Mouse (Mus musculus) liver, embryonic 13.5 days (tissue): ENCODE measurements at regions not wholly inside any gene's neighbourhood (a gene's known extent, or its start where the extent isn't known, plus 50 kb on each side); places are given as distances from the start of the nearest gene placed in this dataset.

ENCODE experiments used
- ATAC-seq: fragments of 200-750 bp; cut with Nextera tagmentation; 2 replicates; pipeline ENCODE4 v1.8.0; 2017; ENCODE audit warnings: low read depth, mild to moderate bottlenecking, moderate number of reproducible peaks, moderate library complexity
- DNase-seq: peaks from one replicate; pipeline ENCODE4 v3.0.0; 2022
- H3K27ac ChIP-seq: fragments of 300-500 bp; sonication (generic); 2 replicates; pipeline ENCODE4 v1.5.1; 2015; ENCODE audit warnings: moderate library complexity, mild to moderate bottlenecking, inconsistent platforms
- H3K27me3 ChIP-seq: fragments of 300-500 bp; sonication (generic); 2 replicates; pipeline ENCODE4 v1.6.1; 2015; ENCODE audit warnings: mild to moderate bottlenecking, inconsistent platforms
- H3K36me3 ChIP-seq: fragments of 300-500 bp; sonication (generic); 2 replicates; pipeline ENCODE4 v1.6.1; 2015; ENCODE audit warnings: mild to moderate bottlenecking, inconsistent platforms
- H3K4me1 ChIP-seq: fragments of 300-500 bp; sonication (generic); replicated peaks from 2 replicates; pipeline ENCODE4 v1.6.1; 2015; ENCODE audit warnings: inconsistent platforms
- H3K4me2 ChIP-seq: fragments of 300-500 bp; sonication (generic); 2 replicates; pipeline ENCODE4 v1.6.1; 2015; ENCODE audit warnings: inconsistent platforms, mild to moderate bottlenecking, moderate library complexity
- H3K4me3 ChIP-seq: fragments of 300-500 bp; sonication (generic); replicated peaks from 2 replicates; pipeline ENCODE4 v1.5.1; 2015; ENCODE audit warnings: mild to moderate bottlenecking, inconsistent platforms
- H3K9ac ChIP-seq: fragments of 300-500 bp; sonication (generic); 2 replicates; pipeline ENCODE4 v1.6.1; 2015; ENCODE audit warnings: mild to moderate bottlenecking, inconsistent platforms
- H3K9me3 ChIP-seq: fragments of 300-500 bp; sonication (generic); replicated peaks from 2 replicates; pipeline ENCODE4 v1.6.1; 2016; ENCODE audit warnings: inconsistent platforms
- WGBS: fragments of 180-500 bp; shearing (Covaris S2); methylation state at CpG from one replicate; pipeline ENCODE4 v1.1.7; 2015; ENCODE audit not compliant: insufficient replicate concordance; 5-methylcytosine and 5-hydroxymethylcytosine counted together

- H3K4me2 ChIP-seq: no peak overlapping the region
Observed at GRCm38 (mm10) chr9:41377701-41378626, 216.5 kb upstream of the Ubash3b start.

DNA sequence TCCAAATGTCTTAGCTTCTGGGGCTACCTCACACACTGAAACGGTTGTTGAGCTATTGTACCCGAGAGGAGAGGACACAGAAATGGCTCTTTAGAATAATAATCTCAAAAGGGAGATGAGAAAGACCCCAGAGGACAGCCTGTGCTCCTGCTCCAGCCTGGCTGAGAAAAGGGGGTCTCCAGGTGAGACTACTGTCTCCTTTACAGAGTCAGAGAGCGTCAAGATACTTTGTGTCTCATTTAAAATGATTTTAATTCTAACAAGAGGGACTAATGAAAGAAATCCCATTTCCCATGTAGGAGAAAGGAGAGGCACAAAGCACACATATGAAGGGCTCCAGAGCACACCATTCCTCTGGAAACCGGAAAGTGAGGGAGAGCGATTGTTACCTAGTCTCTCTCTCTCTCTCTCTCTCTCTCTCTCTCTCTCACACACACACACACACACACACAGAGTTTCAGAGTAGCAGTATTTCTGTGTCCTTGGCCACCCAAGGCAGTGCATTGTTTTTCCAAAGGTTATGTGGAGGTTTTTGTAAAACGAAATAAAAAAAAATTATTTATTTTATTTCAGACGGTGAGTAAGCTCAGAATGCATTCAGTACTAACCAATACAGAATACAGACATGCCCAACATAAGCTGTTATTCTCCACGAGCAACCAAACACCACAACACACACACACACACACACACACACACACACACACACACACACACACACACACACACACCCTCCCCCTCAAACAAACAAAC is 215.6 kb upstream of the Ubash3b start:
- Histone ChIP-seq H3K27ac (no peak overlapping the region), H3K4me2 (no peak overlapping the region), H3K4me1 (no peaks in the 10 kb centered on the region), H3K4me3 (no peak overlapping the region), H3K9ac (no peak overlapping the region), H3K36me3 (no peaks in the 10 kb centered on the region), H3K27me3 (peaks cover 5% of the 10 kb centered on the region; the same call in 1 of the 2 replicates), H3K9me3 (no peaks in the 10 kb centered on the region)
- ATAC-seq (no peak), DNase-seq (no peak)
- 47% methylated on average over 8 of the region's 8 CpGs for WGBS

More at GRCm38 (mm10) chr9:41377701-41378626, 216.5 kb upstream of the Ubash3b start:
- WGBS: 70% methylated on average over 18 of the region's 18 CpGs
- H3K27me3 ChIP-seq: peaks cover 5% of the 10 kb centered on the region; the same call in 1 of the 2 replicates
- H3K4me3 ChIP-seq: no peak overlapping the region
- H3K9ac ChIP-seq: no peak overlapping the region
- no peaks in the 10 kb centered on the region for H3K4me1 ChIP-seq
- no peak overlapping the region for H3K27ac ChIP-seq
- DNase-seq (no peak), ATAC-seq (no peak)
- H3K36me3 ChIP-seq: no peaks in the 10 kb centered on the region
- no peaks in the 10 kb centered on the region for H3K9me3 ChIP-seq

DNA sequence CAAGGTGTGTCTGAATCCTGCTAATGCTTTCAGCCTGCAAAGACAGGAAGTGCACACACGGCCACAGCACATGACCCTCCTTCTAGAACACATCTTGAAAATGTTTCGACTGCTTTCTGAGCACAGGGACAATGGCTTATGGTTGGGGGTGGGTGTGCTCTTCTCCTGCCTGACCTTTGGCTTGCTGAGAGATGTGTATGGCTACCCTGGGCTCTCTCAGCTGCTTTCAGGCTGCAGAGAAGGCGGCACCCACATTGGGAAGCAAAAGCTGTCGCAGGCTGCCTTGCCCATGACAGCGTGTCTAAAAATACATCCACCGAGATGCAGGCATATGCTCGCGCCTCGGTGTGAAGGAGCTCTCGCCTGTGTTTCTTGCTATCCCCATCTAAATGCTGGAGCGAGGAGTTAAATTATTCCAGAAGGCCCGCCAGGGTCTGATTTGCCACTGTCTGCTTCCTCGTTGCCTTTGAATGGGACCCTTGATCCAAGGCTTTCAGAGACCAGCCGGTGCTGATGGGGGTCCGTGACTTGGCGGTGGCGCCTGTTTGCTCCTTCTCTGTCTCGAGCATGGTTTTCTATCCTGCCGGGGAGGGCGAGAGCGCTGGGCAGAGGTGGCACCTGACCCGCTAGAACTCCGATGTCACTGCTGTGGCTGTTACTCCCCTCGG is 214.6 kb upstream of the Ubash3b start:
- no peak overlapping the region for H3K4me3 ChIP-seq
- whole genome bisulfite sequencing: 15% methylated on average over 24 of the region's 24 CpGs
- no peak for ATAC-seq

DNA sequence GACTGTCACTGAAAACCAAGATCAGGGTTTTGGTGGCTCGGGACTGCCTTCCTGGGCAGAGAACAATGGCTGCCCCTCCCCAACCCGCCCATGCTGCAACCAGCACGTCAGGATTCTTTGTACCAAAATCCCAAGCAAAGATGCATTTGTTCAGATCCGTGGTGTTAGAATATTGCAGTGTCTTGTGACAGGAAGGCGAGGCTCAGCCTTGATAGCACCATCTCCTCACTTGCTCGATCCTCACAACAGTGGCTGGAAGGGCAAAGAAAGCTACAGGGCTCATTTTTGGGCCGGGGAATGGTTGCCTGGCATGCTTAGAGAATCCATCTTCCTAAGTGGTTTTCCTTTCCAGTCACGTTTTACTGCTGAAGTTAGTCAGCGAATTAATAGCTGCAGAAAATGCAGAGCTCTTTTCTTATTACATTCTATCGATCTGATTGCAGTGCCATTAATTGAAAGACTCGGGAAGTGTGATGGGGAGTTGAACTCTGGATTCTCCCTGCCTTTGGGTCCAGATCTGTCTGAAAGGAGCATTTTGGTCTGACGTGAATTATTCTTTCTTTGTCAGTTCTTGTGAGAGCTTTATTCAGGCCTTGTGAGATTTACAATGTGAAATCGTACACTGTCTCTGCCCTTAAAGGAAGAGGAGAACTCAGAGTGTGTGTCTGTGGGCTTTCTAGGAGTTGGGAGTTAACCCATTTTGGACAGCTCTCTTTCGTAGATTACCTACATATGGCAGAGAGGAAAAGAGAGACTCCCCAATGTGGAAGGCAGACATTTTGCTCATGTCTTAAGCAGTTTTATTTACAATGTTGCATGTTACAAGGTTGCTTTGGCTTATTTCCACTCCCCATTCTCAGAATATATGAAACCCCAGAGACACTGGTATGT is 213.3 kb upstream of the Ubash3b start:
- no peak overlapping the region for H3K27ac ChIP-seq

More for the DNA sequence above, 214.6 kb upstream of the Ubash3b start:
- H3K4me1 ChIP-seq: no peaks in the 10 kb centered on the region
- H3K9ac ChIP-seq: no peak overlapping the region
- H3K27ac ChIP-seq: no peak overlapping the region
- H3K27me3 ChIP-seq: peaks cover 5% of the 10 kb centered on the region; the same call in 1 of the 2 replicates
- no peaks in the 10 kb centered on the region for H3K9me3 ChIP-seq
- H3K4me2 ChIP-seq: peak overlapping the region; percentile 23; the same call in 1 of the 2 replicates
- H3K36me3 ChIP-seq: no peaks in the 10 kb centered on the region
- DNase-seq: no peak

DNA sequence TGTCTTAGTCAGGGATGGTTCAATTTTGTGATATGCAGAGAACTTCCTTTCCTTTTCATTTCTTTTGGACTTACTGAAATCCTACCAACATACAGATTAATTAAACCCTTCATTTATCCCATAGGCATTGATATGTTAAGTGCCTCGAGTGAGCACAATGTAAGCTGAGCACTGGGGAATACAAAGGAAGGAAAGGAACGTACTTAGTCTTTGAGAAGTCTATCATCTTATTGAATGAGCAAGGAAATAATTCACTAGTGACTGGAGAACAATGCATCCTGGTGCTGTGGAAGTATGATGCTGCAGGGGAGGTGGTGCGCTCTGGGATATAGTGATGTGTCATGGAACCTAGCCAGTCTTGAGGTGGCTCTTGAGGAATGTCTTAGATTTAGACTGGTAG is 204.9 kb upstream of the Ubash3b start:
- Histone ChIP-seq H3K27me3 (no peaks in the 10 kb centered on the region), H3K4me2 (no peak overlapping the region), H3K4me1 (no peaks in the 10 kb centered on the region), H3K4me3 (no peak overlapping the region), H3K36me3 (no peaks in the 10 kb centered on the region), H3K9me3 (no peaks in the 10 kb centered on the region), H3K9ac (no peak overlapping the region), H3K27ac (no peak overlapping the region)
- 47% methylated on average over 3 of the region's 3 CpGs for WGBS
- ATAC-seq (no peak), DNase-seq (no peak)

More for the DNA sequence above, 213.3 kb upstream of the Ubash3b start:
- Histone ChIP-seq H3K36me3 (no peaks in the 10 kb centered on the region), H3K4me2 (no peak overlapping the region), H3K4me3 (no peak overlapping the region), H3K9me3 (no peaks in the 10 kb centered on the region), H3K27me3 (peaks cover 5% of the 10 kb centered on the region; the same call in 1 of the 2 replicates), H3K9ac (no peak overlapping the region), H3K4me1 (no peaks in the 10 kb centered on the region)
- DNase-seq (no peak), ATAC-seq (no peak)
- 46% methylated on average over 14 of the region's 14 CpGs for WGBS

DNA sequence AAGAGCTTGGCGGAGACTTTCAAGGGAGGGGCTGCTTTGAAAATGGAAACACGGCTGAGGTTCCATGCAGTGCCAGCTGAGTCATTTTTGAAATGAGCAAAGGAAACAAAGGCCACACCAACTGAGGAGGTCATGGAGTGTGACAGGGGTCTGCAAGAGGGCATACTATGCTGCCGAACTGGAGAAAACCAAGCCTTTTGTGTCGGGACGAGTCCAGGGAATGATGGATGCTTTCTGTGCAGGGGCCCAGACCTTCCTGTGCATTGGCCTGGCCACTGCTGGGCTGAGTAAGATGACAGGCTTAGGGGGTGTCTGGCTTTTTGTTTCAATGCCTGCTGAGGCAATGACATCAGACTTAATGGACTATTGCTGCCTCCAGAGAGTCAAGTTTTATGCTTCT is 203.8 kb upstream of the Ubash3b start:
- Histone ChIP-seq H3K27me3 (no peaks in the 10 kb centered on the region), H3K4me1 (no peaks in the 10 kb centered on the region), H3K36me3 (no peaks in the 10 kb centered on the region), H3K4me3 (no peak overlapping the region), H3K27ac (no peak overlapping the region), H3K9me3 (no peaks in the 10 kb centered on the region), H3K9ac (no peak overlapping the region), H3K4me2 (no peak overlapping the region)
- ATAC-seq: no peak
- DNase-seq: no peak
- 47% methylated on average over 5 of the region's 5 CpGs for whole genome bisulfite sequencing

DNA sequence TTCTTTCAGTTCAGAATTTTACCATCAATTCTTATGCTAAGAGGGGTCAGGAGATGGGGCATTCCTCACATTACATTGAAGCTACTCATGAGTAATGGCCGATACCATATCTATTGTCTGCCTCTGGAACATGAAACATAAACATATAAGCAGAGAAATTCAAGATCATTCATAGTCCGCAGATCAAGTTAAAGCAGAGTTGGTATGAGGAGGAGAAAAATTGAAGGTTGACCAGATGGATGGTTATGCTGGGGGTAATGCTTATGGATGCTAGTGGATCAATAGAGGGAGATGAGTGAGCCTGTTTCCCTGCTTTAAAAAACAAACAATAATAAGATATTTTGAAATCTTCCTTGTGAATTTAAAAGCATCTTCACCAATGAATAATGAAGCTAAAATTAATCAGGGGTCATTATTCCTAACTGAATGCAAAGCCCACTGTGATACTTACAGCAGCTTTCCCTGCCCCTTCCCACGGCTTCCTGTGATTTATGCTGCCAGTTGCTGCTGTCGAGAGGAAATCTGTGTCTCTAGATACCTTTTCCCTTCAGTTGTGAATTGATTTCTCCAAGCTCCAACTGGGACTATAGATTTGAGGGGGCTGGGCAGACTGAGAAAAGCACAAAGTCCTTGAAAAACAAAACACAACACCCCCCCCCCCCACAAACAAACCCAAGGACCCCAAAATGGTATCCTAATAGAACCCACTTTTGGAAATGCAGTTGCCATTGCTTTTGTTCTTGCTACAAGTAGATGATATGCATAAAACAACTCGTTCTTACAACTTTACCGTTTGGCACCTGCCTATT is 203.1 kb upstream of the Ubash3b start:
- H3K9me3 ChIP-seq: no peaks in the 10 kb centered on the region
- H3K27ac ChIP-seq: no peak overlapping the region
- no peaks in the 10 kb centered on the region for H3K36me3 ChIP-seq
- H3K4me3 ChIP-seq: no peak overlapping the region
- no peak overlapping the region for H3K9ac ChIP-seq
- ATAC-seq: no peak
- H3K4me2 ChIP-seq: no peak overlapping the region
- no peaks in the 10 kb centered on the region for H3K4me1 ChIP-seq
- no peaks in the 10 kb centered on the region for H3K27me3 ChIP-seq
- WGBS: 48% methylated on average over 6 of the region's 6 CpGs
- no peak for DNase-seq

- DNase-seq (no peak), ATAC-seq (no peak)
- Histone ChIP-seq H3K27me3 (no peaks in the 10 kb centered on the region), H3K27ac (no peak overlapping the region), H3K9me3 (no peaks in the 10 kb centered on the region), H3K9ac (no peak overlapping the region), H3K4me1 (no peaks in the 10 kb centered on the region), H3K4me2 (no peak overlapping the region), H3K4me3 (no peak overlapping the region), H3K36me3 (no peaks in the 10 kb centered on the region)
- 59% methylated on average over 5 of the region's 5 CpGs for WGBS
Observed at GRCm38 (mm10) chr9:41360356-41360755, 198.9 kb upstream of the Ubash3b start.

- DNase-seq (no peak), ATAC-seq (no peak)
- no peaks in the 10 kb centered on the region for H3K9me3 ChIP-seq
- H3K4me2 ChIP-seq: no peak overlapping the region
- no peak overlapping the region for H3K27ac ChIP-seq
- no peak overlapping the region for H3K4me3 ChIP-seq
- WGBS: 71% methylated on average over 3 of the region's 3 CpGs
- no peak overlapping the region for H3K9ac ChIP-seq
- no peaks in the 10 kb centered on the region for H3K27me3 ChIP-seq
- H3K36me3 ChIP-seq: no peaks in the 10 kb centered on the region
- no peaks in the 10 kb centered on the region for H3K4me1 ChIP-seq
Observed at GRCm38 (mm10) chr9:41359286-41359685, 197.8 kb upstream of the Ubash3b start.

DNA sequence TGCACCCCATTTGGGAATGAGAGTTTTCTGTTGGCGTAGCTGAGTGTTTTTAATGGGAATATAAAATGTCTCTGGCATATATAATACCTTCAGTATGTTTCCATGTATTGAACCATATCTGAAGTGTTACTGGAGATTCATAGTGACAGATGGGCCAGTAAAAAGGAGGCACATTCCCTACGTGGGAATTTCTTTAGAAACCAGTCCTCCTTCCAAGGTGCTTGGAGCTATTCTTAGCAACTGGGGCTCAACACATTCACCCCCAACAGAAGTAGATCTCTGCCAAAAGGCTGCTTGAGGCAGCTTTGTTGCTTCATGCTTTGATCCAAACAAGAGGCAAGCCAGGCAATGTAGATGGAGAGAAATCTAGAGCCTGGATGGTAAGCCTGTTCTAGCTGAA is 183.8 kb upstream of the Ubash3b start:
- Histone ChIP-seq H3K9ac (no peak overlapping the region), H3K4me2 (no peak overlapping the region), H3K36me3 (no peaks in the 10 kb centered on the region), H3K4me3 (no peak overlapping the region), H3K27ac (no peak overlapping the region), H3K9me3 (no peaks in the 10 kb centered on the region), H3K4me1 (no peaks in the 10 kb centered on the region), H3K27me3 (no peaks in the 10 kb centered on the region)
- ATAC-seq: no peak
- DNase-seq: no peak
- WGBS: 46% methylated on average over 2 of the region's 2 CpGs
